Mouse (Mus musculus) skeletal muscle tissue, adult 2 months (tissue): Measurements from ENCODE around the gene Ikzf3.
A peak's percentile ranks its signal among the peaks of the same experiment; 100 is the strongest.

Experiments used
- DNase-seq: peaks from one replicate; pipeline ENCODE4 v3.0.0-alpha.2; 2012; ENCODE audit warnings: low read depth, low spot score

Ikzf3 gene

GRCm38 (mm10) chr11:98545711-98546231 is at the start of gene Ikzf3:
Ikzf3 (minus strand) TSS chr11:98546031.
- peak; percentile 7 for DNase-seq

DNA sequence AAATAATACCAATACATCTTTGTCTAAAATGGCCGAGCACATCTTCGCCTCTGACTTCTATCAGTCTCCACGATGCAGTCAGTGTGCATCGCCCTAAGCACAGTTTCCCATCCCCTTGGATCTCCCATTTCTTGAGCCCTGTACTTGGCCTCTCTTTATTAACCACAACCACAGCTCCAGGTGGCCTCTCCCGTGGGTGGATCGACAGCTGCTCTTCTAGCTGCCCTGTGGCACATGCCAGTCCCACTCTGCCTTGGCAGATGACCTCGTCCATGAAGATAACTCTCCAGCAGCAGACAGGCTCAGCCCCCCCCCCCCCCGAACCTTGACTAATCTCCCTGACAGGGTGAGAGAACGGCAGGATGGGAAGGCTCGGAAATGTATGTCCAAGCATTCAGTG is 49.6 kb upstream of the Ikzf3 start:
- no peak for DNase-seq

DNA sequence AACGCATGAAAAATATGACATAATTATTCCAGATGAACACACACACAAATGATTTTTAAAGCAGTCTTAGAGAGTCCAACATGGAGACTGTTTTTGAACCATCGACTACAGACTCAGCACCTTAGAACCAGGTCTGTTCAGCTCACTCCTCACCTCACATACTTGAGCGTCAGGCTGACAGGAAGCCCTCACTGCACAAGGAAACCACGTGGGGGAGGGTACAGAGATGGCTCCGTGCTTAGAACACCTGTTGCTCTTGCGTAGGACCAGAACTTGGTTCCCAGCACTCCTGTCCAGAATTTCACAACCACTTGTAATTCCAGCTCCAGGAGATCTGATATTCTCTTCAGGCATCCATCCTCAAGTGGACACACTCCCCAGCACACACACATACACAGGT is 49.2 kb upstream of the Ikzf3 start:
- DNase-seq: no peak

DNA sequence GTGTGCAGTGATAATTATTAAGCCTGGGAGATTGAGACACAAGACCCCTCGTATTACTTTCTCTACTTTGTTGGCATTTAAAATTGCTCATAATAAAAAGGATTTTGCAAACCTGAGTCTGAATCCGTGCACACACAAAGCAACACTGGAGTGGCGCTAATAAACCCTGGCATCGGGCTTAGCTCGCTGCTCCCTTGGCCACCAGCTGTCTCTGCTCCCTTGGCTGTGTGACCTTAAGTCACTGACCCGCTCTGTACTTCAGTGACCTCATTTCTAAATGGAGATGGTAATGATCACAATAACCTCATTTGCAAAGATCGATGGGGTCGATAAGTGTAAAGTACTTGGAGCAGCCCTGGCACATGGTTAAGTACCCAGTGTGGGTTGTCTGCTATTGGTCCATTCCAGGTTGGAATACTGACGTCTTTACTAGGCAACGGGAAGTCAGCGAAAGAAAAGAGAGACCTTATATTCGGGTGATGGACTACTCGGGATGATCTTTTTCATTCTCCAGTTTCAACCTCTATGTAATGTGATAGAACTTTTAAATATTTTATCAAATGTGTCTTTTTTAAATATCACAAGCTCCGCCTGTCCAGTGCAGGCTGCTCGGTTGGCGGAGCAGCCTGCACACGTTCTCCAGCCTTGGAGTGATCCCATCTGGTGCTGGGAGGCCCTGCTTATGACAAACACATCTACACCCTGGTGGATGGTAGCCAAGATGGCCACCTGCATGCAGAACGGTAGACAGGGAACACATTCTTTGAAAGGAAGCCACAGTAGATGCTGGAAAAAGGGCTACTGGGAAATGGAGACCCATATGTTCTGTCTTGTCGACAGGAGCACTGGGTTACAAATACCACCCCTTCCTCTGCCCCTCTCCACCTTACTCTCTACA is 45.0 kb upstream of the Ikzf3 start:
- no peak for DNase-seq

- DNase-seq: no peak
Measured at GRCm38 (mm10) chr11:98589306-98589705, 43.5 kb upstream of the Ikzf3 start.

GRCm38 (mm10) chr11:98588833-98589281 is 43.0 kb upstream of the Ikzf3 start:
- DNase-seq: no peak

- peak; percentile 51 for DNase-seq
Measured at GRCm38 (mm10) chr11:98587684-98588546, 42.1 kb upstream of the Ikzf3 start.

DNA sequence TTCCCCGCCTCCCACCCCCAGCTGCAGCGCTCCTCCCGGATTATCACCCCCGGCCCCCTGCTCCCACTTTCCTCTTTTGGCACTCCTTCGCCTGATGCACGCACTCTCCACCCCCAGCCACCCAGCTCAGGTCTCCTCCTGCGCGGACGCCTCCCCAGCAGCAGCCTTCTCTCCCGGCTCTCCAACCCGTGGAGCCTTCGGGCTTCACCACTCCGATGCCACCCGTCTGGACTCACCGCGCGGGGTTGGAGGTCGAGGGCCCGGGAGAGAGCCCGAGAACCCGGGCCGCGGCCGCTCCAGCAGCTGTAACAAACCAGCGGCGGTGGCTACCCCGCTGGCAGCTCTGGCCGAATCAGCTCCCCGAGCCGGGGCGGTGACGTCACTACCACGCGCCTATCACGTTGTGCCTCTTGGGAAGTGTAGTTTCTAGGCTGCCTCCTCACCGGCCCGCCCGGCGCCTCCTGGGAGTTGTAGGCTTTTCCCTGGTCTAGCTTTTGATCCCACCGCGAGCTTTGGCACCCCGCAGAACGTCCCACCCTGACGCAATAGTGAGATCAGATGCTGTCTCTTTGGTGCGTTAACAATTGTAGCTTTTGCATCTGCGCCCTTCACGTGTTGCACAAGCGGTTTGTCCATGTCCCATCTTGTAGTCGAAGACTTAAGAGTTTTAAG is 41.2 kb upstream of the Ikzf3 start, which contains the start of gene Ormdl3:
TSS of gene Ormdl3 (minus strand) at position 477 of the 672 bp plus-strand sequence.
- DNase-seq: peak; percentile 96

DNA sequence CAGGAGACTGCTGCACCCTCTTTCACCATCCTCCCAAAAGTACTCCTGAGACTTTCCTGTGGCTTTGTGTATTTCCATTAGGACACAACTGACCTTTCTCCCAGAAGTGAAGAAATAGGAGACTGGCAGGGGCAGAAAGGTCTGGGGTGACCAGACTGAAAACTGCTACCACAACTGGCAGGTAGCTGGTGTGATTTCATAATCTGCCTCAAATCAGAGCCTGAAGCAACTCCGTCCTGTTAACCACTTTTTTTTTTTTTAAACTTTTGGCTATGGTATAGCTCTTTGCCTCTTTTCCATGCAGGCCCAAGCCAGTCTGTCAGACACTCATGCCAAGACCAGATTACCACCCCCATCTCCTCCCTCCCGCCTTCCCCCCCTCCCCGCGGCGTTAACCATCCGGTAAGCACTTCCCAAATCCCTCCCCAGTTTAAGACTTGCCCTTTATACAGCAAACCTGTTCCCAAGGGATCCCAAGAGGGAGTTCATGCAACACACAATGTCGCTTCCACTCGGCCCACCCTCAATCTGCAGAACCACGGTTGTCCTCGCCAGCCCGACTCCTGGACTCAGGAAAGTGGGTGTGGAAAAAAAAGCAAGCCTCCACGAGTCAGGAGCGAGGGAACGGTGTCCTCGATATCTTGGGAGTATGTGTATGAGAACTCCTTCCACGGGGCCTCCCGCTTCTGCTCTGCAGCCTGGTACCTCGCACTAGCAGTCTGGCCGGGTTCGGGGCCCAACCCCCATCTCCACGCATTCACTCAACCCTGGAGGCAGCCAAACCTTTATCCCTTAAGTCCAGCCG is 40.5 kb upstream of the Ikzf3 start:
- no peak for DNase-seq

DNA sequence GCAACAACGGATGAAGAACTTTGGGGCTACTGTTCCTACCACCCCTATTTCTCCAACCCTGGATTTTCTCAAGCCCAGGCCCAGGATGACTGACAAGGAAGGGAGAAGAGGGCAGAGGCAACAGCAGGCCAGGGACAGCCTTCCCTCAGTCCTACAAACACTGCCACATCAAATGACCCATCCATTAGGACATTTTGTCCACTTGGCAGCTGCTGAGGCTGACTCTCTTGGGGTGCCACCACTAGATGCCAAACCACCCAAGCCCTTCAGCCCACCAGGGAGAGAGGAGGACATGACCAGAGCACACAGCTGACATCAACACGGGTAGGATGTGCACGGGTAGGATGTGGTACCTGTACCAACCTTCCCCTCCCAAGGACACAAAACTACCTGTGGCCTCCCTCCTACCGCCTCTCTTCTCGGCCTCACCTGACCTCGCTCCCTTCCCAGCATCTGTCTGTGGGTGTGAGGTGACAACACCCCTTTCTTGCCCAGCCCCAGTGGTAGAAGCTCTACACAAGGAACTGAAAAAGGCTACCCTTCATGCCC is 38.9 kb upstream of the Ikzf3 start:
- DNase-seq: no peak

DNA sequence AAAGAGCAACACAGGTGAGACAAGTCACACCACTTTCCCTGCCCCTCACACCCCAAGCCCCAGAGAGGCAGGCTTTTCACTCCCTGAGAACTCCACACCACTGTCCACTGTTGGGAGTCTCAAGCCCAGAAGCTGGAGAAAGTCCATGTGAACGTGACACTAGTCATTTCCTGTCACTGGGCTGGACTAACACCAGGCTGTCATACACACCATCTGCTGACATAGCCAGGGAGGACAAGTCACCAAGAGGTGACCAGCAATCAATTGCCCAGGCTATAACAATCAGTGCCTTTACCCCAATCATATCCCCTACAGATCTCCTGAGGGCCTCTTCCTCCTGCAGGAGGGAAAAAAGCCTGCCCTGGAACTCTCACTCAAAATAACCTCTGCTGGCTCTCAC is 38.3 kb upstream of the Ikzf3 start:
- DNase-seq: no peak

- DNase-seq: no peak
Measured at GRCm38 (mm10) chr11:98583571-98583970, 37.7 kb upstream of the Ikzf3 start.

DNA sequence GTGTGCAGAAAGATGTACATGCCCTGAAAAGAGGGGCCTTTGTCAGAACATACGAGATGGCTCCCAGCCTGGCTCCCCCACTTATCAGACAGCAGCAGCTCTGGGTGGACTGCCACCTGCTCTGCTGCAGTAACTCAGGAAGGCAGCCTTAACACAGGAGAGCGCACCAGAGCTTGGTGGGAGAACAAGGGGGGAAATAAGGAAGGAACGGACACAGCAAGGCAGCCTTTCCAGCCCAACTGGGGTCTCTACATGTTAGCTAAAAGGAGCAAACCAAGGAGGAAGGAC is 37.4 kb upstream of the Ikzf3 start:
- DNase-seq: no peak

GRCm38 (mm10) chr11:98582551-98583264 is 36.9 kb upstream of the Ikzf3 start:
- no peak for DNase-seq

DNA sequence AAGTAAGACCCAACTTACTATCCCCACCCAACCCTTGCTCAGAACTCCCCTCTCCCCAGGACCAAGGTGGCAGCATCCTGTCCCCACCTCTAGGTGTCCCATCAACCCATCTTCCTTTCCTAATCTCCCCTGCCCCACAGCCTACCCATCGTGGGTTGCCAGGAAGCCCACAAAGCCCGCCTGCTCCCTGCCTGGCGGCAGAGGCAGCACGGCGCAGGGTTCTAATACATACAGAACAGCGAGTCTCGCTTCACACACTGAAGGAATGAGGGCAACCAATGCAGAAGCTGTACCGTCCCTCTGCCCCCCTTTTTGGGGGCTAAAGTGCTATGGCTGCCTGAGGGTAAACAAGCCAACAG is 36.2 kb upstream of the Ikzf3 start:
- DNase-seq: no peak

DNA sequence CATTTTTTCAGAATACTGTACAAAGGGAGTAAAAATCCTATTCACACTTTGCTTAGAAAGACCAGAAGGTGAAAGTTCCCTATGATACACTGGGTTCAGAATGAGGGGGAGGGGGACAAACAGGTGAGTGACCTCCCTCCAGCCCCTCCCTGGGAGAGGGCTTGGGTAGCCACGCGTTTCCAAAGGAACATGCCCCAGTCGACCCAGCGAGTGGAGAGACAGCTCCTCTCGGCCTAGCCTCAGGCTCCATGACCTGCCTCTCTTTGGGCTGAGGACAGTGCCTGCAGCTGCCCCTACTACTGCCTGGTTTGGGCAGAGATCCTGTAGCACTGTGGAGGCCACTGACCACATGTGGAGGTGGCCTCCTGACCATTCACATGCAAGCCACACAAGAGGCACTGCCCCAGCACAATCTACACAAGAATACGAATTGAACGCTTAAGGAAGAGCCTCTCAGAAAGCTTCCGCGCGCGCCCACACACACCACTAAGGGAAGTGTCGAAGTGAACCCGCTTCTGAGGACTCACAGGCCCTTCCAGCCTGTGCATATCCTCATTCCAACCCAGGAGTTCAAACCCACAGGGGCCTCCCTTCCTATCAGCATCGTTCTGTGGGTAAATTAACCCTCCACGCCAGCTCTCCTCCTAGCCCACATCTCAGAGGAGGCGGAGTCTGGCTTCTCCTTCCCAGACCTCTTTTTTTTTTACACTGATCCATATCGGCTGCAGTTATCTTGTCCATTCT is 35.6 kb upstream of the Ikzf3 start:
- DNase-seq: no peak

DNA sequence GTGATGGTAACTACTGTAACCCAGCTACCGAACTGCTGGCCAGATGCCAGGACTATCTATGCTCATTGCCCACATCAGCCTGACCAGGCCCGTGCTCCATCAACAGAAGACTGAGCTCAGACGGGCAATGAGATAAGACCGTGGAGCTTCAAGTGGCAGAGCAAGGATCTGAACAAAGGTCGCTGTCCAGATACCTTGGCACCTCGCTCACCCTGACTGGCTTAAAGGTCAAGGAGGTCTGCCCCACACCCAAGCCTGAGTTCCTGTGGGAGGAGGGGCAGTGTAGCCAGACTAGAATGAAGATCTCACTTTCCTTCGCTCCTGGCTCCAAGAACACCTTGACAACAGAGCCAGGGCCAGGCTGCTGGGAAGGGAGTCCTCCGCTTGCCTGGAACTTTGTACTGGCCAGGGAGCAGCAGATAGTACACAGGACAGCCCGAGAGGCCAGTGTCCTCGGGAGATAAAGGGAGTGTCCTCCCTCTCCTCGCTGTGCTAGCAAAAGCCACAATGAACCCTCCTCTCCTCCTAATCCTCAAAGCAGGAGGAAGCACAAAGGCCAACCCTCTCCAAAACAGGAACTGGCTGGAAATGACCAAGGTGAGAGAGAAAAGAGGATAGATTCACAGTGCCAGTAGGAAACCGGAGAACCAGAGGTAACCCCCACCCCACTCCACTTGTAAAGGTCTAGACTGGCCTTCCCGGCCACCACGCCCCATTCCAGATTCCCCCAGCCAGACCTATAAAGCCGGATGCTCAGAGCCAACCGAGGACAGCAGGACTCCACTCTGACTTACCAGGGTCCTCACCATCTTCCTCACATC is 34.7 kb upstream of the Ikzf3 start:
- no peak for DNase-seq

DNA sequence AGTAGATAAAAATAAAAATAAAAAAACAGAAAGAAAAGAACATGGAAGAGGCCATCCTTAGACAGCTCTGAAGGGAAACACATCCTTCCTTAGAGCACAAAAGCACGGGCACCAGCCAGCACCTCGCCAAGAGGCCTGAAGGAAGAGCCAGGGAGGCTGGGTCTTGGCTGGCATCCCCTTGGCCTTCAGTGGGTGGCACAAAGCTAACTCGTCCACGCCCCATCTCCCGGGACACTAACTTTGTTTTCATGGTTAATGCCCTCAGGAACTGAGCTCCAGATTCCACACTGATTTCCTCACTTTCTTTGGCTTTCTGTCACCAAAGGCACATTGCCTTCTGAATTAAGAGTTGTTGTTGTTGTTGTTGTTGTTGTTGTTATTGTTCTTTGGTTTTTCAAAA is 31.9 kb upstream of the Ikzf3 start:
- DNase-seq: no peak

- no peak for DNase-seq
Measured at GRCm38 (mm10) chr11:98569461-98569860, 23.6 kb upstream of the Ikzf3 start.
